Mouse (Mus musculus) brain, embryonic 14.5 days (tissue): ENCODE results near the gene Hectd2. TPM values are rescaled to one million over a fixed set of nuclear protein-coding genes. Genes with fewer than 3 reads are reported as not detected.

Experiments used
- DNase-seq: peaks from one replicate; pipeline ENCODE4 v3.0.0-alpha.2; 2011; ENCODE audit warnings: low read depth
- CTCF ChIP-seq: fragments of 200-500 bp; IDR thresholded peaks from 2 replicates; pipeline ENCODE4 v1.5.1; 2012; ENCODE audit warnings: inconsistent platforms, mild to moderate bottlenecking, moderate library complexity, borderline replicate concordance; ENCODE audit not compliant: insufficient read depth, insufficient read length; ENCODE audit errors: extremely low read depth
- POLR2A ChIP-seq: fragments of 200-500 bp; IDR thresholded peaks from 2 replicates; pipeline ENCODE4 v1.6.1; 2012; ENCODE audit warnings: mild to moderate bottlenecking, inconsistent platforms, borderline replicate concordance; ENCODE audit not compliant: poor library complexity, insufficient read depth, insufficient read length, severe bottlenecking; ENCODE audit errors: extremely low read depth
- polyA plus RNA-seq: library from polyadenylated mRNA; depleted of rRNA; stranded (reverse); fragments of >200 nt; gene quantifications from 2 replicates; pipeline ENCODE4 v1.2.3, GENCODE M21; 2012

Gene Hectd2
- polyA plus RNA-seq, 1 experiment, result 15.9 TPM

- DNase-seq, result peak; percentile 65
Measured at GRCm38 (mm10) chr19:36564396-36564795, 10.0 kb downstream of the Hectd2 start.

GRCm38 (mm10) chr19:36573986-36574385 lies 19.5 kb downstream of the Hectd2 start:
- no peak for DNase-seq
- TF ChIP-seq POLR2A, result no peak
- no peak for TF ChIP-seq CTCF

More at GRCm38 (mm10) chr19:36564396-36564795, 10.0 kb downstream of the Hectd2 start:
- TF ChIP-seq CTCF (no peak), POLR2A (no peak)

DNA sequence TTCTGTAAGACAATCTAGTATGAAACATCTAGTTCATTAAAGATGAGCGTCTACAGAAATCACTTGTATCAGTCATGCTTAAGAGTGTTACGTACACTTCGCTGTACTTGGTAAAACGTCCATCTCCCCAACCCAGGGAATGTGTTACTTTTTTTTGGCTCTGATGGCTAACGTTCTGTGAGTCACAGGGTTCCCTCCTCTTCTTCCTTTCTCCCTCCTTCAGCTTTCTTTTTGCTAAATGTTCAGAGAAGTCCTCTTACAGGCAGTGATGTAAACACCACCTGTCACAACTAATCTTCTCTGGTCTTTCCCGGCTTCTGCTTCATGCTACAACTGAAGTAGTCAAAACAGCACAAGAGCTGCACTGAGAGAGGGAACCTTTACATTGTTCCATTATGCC lies 20.7 kb downstream of the Hectd2 start:
- no peak for DNase-seq
- TF ChIP-seq CTCF, result no peak
- TF ChIP-seq POLR2A, result no peak

DNA sequence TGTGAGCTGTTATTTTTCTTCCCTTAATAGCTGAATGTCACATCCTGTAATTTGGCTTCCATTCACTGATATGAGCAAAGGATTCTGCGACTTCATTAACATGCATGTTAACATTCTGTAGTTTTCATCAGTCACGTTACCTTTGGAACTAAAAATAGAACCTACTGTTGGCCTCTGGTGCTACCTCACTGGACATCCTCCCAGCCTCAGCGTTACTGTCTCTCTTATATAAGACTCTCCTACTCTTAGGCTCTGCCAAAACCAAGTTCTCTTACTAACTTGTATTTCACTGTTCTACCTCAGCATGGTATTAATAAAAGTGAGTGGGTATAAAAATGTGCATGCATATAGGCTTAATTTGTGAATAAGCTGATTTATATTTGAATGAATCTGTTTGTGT lies 26.4 kb downstream of the Hectd2 start:
- peak; percentile 11 for DNase-seq
- TF ChIP-seq CTCF, result no peak
- TF ChIP-seq POLR2A, result no peak

GRCm38 (mm10) chr19:36582116-36582515 lies 27.7 kb downstream of the Hectd2 start:
- no peak for DNase-seq
- no peak for TF ChIP-seq CTCF
- no peak for TF ChIP-seq POLR2A

DNA sequence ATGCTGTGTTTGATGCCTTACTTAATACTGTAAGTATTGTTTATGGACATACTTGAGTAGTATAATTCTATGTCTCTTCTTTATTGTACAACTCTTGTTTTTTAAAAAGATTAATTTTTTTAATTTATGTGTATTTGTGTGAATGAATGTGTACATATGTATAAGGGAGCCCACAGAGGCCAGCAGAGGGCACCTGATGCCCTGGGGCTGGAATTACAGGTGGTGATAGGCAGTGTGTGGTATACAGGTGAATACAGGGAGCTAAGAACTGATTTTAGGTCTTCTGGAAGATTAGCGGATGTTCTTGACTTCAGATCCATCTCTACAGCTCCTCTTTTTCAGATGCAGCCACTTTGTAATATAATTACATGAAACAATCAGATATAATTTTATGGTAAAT lies 31.1 kb downstream of the Hectd2 start:
- no peak for DNase-seq
- no peak for TF ChIP-seq POLR2A
- TF ChIP-seq CTCF, result no peak

DNA sequence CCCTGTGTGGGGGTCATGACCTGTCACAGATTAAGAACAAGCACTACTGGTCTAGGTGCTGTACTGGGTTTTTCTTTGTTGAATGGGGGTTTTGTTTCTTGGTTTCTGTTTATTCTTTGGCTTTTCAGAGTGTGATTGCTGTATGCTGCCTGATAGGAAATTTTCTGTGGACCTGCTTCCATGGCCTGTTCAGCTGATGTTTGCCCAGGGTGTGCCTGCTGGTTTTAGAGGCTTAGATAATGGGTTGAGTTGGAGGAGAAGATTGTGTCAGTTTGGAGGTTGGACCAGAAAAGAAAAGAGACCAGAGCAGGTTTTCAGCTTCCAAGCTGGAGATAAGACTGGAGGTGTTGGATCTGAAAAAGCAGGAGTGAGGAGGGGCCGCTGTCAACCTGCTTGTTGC lies 40.0 kb downstream of the Hectd2 start:
- DNase-seq, result no peak
- TF ChIP-seq CTCF (no peak), POLR2A (no peak)

DNA sequence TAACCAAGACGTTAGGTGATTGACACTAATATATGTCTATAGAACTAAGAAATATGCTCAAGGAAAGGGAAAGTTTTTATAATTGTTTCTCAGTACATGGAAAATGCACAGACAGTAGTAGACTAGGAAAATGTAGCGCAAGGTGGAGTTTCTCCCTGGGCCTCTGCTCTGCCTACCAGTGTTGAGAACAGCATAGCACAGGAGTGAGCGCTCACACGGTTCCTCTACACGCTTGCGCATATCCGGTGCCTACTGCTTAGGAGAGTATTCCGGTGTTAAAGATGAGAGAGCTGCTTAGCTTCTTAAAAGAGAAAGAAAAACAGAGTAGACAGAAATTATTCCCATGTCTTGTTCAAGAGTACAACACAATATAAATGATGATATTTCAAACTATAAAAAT lies 47.4 kb downstream of the Hectd2 start:
- no peak for DNase-seq
- no peak for TF ChIP-seq CTCF
- no peak for TF ChIP-seq POLR2A

DNA sequence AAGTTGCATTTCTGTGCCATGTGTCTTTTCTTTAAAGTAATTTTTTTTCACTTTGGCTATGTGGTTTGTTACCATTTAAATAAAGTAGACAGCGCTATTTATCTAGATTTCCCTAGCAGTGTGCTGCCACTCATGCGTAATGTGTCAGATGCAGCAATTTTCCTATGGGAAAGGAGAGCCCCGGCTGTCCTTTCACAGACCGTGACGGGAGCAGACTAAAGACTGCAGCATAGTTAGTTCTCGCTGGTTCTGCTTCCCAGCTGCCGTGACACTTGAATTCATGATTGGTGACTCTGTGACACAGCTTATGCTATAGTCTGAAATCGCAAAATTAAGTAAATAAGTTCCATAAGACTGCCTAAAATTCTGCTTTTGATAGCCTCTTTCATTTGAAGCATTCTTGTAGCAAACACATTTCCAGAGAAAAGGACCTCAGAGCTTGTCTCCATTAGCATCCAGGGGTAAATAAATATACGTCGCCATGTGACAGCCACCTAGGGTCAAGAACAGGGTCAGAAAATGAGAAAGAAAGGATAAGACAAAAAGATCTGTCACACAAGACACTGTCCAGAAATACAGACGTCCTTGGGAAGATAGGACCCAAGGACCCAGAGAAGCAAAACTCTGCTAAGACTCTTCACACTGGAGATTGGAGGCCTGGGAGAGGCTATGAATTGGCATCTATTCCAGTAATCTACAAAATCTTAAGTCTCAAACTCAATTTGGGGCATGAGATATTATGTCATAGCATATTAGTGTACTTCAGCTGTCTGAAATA lies 48.3 kb downstream of the Hectd2 start:
- peak; percentile 42 for DNase-seq

DNA sequence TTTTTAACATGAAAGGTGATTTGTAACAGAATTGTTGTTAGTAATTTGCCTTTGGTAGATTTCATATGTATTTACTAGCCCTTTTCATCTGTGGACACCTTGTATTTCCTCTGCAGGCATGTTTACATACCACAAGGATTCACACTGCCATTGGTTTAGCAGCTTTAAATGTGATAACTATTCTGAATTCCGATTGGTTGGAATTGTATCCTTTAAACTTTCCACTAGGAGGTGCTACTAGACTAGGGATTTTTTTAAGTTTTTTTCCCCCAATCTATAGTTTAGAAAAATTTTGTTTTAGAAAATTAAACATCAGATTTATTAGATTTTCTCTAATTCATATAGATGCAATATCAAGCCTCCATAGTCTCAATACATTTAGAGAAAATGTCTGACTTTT lies 51.8 kb downstream of the Hectd2 start:
- peak; percentile 19 for DNase-seq
- no peak for TF ChIP-seq POLR2A
- TF ChIP-seq CTCF, result no peak

More for the DNA sequence above, 48.3 kb downstream of the Hectd2 start:
- TF ChIP-seq CTCF, result no peak
- no peak for TF ChIP-seq POLR2A

DNA sequence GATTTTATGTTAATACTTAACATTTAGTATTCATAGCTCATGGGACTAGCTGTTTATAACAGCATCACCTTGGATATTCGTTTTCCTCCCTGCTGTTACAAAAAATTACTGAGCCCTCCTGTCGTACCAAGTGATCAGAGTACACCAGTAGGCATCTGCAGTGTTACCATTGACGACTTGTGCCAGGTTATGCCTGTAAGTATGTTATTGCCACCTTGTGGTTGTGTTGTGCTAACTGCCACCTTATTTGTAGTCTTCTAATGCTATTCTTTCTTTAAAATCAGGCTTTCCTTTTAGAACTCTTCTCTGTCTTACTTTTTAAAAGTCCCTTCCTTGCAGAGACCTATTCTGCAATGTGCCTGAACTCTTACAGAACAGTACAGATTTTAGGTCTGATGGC lies 54.8 kb downstream of the Hectd2 start:
- no peak; the same call in 1 of the 2 replicates for TF ChIP-seq CTCF
- TF ChIP-seq POLR2A, result no peak
- peak; percentile 19 for DNase-seq

- TF ChIP-seq POLR2A (no peak), CTCF (no peak)
- DNase-seq, result no peak
Measured at GRCm38 (mm10) chr19:36610309-36610708, 55.9 kb downstream of the Hectd2 start.
